Mouse (Mus musculus): Measurements from ENCODE around the gene Fam160a1. TPM values are rescaled to one million over a fixed set of nuclear protein-coding genes. Genes with fewer than 3 reads are reported as not detected.
A peak's percentile ranks its signal among the peaks of the same experiment; 100 is the strongest.

Fam160a1 gene
- total RNA-seq, 2 experiments from 2014 or later, result 0.53 to 1.3 TPM

- ATAC-seq (replicated peaks; ENCODE audit: low FRiP score, poor library complexity, severe bottlenecking), result no peak
Observed at GRCm38 (mm10) chr3:85757944-85758343, 59.1 kb downstream of the Fam160a1 start.

GRCm38 (mm10) chr3:85757435-85757834 is 59.7 kb downstream of the Fam160a1 start:
- no peak for ATAC-seq (replicated peaks; ENCODE audit: low FRiP score, poor library complexity, severe bottlenecking)

GRCm38 (mm10) chr3:85749348-85749747 is 67.7 kb downstream of the Fam160a1 start:
- ATAC-seq (replicated peaks; ENCODE audit: low FRiP score, poor library complexity, severe bottlenecking), result no peak

DNA sequence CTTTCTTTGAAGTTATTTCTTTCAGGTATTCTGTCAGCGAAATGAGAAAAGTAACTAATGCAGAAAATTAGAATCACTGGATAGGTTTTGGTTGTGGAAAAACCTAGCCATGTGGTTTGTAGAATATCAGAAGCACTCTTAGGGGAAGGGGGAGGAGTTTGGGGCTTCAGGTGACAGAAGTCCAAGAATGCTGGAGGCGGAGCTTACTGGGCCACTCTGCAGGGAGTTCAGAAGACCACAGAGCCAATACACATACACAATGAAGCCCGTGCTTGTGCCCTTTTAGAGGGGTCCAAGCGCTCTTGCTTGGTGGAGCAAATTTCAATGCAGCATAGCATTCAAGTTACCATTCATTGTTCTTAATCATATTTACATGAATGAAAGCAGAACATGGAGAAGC is 68.2 kb downstream of the Fam160a1 start:
- no peak for ATAC-seq (replicated peaks; ENCODE audit: low FRiP score, poor library complexity, severe bottlenecking)

- ATAC-seq (replicated peaks; ENCODE audit: low FRiP score, poor library complexity, severe bottlenecking), result no peak
Observed at GRCm38 (mm10) chr3:85746116-85746515, 71.0 kb downstream of the Fam160a1 start.

- no peak for ATAC-seq (replicated peaks; ENCODE audit: low FRiP score, poor library complexity, severe bottlenecking)
Observed at GRCm38 (mm10) chr3:85741767-85742166, 75.3 kb downstream of the Fam160a1 start.

GRCm38 (mm10) chr3:85738591-85738990 is 78.5 kb downstream of the Fam160a1 start:
- no peak for ATAC-seq (replicated peaks; ENCODE audit: low FRiP score, poor library complexity, severe bottlenecking)

- no peak for ATAC-seq (replicated peaks; ENCODE audit: low FRiP score, poor library complexity, severe bottlenecking)
Observed at GRCm38 (mm10) chr3:85733939-85734729, 83.0 kb downstream of the Fam160a1 start.

DNA sequence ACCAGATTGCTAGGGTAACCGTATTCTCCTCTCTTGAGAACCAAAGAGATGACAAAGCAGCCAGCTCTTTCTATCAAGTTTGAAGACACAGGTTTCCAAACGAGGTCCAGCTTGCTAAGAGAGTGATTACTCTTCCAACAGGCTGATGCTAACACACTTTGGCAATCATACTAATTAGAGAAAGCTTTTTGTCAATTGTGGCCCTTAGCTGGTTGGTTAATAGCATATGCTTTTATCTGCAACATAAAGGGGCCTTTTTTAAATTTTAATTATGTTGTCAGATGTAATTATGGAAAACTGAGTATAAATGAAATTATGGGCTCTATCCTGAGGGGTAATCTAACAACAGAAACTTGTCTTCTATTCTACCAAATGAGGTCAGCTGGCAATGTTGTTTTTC is 89.9 kb downstream of the Fam160a1 start:
- ATAC-seq (replicated peaks; ENCODE audit: low FRiP score, poor library complexity, severe bottlenecking), result no peak

GRCm38 (mm10) chr3:85725971-85726370 is 91.1 kb downstream of the Fam160a1 start:
- ATAC-seq (replicated peaks; ENCODE audit: low FRiP score, poor library complexity, severe bottlenecking), result no peak

- peak; percentile 99 for ATAC-seq (replicated peaks; ENCODE audit: low FRiP score, poor library complexity, severe bottlenecking)
Observed at GRCm38 (mm10) chr3:85725110-85725509, 92.0 kb downstream of the Fam160a1 start.

GRCm38 (mm10) chr3:85722581-85722980 is 94.5 kb downstream of the Fam160a1 start:
- ATAC-seq (replicated peaks; ENCODE audit: low FRiP score, poor library complexity, severe bottlenecking), result no peak

- no peak for ATAC-seq (replicated peaks; ENCODE audit: low FRiP score, poor library complexity, severe bottlenecking)
Observed at GRCm38 (mm10) chr3:85715764-85716297, 101.3 kb downstream of the Fam160a1 start.

DNA sequence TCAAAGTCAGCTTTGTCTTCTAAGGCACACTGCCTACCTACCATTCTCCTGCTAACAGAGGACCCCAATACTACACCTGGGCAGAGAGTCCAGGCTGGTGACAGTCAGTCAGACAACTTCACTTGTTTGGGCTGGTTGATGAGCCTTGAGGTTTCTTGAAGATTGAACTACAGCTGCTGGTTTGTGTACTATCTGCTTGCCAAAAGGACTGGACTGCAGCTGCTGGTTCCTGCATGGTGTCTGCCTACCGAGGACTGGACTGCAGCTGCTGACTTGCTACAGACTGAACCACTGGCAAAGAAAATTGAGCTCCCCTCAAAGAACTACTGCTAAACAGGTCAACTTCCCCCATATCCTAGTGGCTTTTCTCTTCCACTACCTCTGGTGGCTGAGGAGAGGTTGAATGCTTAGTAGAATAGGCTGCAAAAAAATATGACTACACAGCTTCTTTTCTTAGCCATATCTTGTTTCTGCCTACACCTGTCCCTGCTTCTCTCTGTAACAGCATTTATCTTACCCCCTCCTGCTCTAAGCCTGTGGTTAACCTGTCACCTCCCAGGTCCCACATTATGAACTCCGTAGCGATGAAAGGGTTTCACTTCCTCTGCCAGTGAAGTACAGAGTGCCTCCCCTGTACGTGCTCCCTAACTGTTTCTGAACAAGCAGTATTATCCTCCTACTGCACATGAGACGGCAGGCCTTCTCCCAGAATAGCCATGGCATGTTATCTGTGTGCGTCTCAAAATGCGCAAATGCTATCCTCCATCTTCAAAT is 103.0 kb downstream of the Fam160a1 start:
- no peak for ATAC-seq (replicated peaks; ENCODE audit: low FRiP score, poor library complexity, severe bottlenecking)

DNA sequence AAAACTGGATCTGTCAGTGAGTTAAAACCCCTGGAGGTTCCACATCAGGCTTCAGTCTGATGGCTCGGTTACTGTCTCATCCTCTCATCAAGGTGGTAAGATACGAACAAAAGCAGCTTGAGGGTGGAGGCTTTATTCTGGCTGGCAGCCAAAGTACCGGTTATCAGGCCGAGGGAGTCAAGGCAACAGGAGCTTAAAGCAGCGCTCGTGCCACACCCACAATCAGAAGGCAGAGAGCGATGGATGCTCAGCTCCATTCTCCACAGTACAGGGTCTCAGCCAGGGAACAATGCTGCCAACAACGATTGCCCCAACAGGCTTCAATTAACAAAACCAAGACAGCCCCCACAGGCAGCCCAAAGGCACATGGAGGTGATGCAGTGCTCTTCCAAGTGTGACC is 106.4 kb downstream of the Fam160a1 start:
- peak; percentile 71 for ATAC-seq (replicated peaks; ENCODE audit: low FRiP score, poor library complexity, severe bottlenecking)

DNA sequence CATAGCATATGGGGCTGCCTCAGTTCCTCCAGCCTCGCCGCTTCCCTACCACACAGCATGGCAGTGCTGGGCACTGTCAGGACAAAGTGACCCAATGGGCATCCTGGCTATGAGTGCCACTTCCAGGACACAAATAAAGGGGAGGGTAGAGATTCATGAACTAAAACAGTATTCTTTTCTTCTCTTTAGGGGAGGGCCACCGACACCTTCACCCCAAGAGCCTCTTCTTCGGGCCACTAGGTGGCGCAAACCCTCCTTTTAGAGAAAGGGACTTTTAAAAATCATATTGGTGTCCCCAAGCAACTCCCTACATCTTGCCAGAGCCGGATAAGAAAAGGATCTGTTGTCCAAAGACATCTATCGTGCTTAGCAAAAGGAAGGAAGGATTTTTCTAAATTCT is 109.7 kb downstream of the Fam160a1 start:
- ATAC-seq (replicated peaks; ENCODE audit: low FRiP score, poor library complexity, severe bottlenecking), result no peak

DNA sequence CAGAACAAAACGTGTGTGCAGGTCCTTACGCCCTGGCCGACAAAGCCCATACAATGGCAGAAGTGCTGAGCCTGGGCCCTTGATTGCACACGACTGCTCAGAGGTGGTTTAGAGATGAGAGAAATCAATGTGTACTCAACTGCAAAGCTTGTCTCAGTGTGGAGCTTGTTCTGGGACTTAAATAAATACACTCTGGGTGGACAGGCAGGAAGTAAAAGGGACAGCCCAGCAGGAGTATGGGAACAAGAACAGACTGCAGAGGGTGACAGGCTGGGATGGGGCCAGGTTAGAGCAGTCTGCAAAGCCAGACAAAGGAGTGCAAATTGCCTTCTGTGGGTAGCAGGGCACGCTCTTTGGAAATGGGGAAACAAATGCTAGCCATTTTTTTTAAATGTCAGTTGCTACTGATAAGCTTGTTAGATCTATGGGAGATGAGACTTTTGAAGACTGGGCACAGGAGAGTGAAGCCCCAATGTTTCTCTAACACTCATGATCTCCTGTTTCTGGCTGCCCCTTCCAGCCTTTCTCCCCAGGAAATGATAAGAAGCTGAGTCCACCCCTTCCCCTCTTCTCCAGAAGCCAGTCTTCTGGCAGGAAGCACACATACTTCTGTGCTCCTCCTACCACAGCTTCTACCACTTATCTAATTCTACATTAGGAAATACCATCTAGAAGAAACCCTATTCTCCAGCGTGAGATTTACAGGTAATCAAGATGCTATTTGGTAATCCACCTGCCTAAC is 113.8 kb downstream of the Fam160a1 start:
- no peak for ATAC-seq (replicated peaks; ENCODE audit: low FRiP score, poor library complexity, severe bottlenecking)

GRCm38 (mm10) chr3:85698496-85698895 is 118.6 kb downstream of the Fam160a1 start:
- ATAC-seq (replicated peaks; ENCODE audit: low FRiP score, poor library complexity, severe bottlenecking), result no peak

DNA sequence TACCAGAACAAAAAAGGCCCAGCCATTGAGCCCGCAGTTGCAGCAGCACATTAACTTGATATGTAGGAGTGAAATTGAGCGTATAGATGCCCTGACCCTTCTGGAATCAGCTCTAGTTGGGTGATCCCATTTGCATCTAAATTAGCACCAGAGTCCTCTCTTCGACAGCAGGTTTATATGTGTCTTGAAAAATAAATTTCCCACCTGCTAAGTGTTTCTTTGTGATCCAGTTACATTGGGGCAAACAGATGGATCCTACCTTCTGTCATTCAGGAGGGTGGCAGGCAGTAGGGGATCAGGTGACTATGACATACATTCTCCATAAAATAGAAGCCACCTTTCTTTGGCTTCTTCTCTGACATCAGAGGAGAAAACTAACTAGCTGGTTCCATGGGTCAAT is 122.0 kb downstream of the Fam160a1 start:
- ATAC-seq (replicated peaks; ENCODE audit: low FRiP score, poor library complexity, severe bottlenecking), result no peak

- ATAC-seq (replicated peaks; ENCODE audit: low FRiP score, poor library complexity, severe bottlenecking), result no peak
Observed at GRCm38 (mm10) chr3:85693013-85693412, 124.1 kb downstream of the Fam160a1 start.

Data from erythroid progenitor cell, adult 5-6 weeks (primary cell).